ENCODE assay signal across 26 mouse cellular contexts in genomic region chr19:9076982-9077660, GRCm38 (mm10). TPM values are rescaled to one million over a fixed set of nuclear protein-coding genes. Genes with fewer than 3 reads are reported as not detected.
A peak's percentile ranks its signal among the peaks of the same experiment; 100 is the strongest.
DNase-seq lines count a peak whose midpoint lies in the region; ATAC-seq and TF ChIP-seq lines count a peak whose summit lies in the region.
"Had no signal": no experiment of that assay in that cellular context is flagged by ENCODE, and none has a peak within 500 bp of the region (broad histone marks: within the 10 kb centered on the region; RNA-seq: fewer than 3 reads in every experiment).

No protein-coding gene starts in this region.

- no peak for ATAC-seq in kidney, embryonic 16.5 days (ENCODE audit: low FRiP score, low TSS enrichment)
- ATAC-seq in stomach, embryonic 16.5 days (ENCODE audit: insufficient read depth, low FRiP score): no peak
- ATAC-seq in stomach, postnatal 0 days (ENCODE audit: low FRiP score, low TSS enrichment): no peak
- no peak for ATAC-seq in erythroid progenitor cell, adult 5-6 weeks (replicated peaks; ENCODE audit: low FRiP score, poor library complexity, severe bottlenecking)
- no peak for ATAC-seq in forebrain, postnatal 0 days
- ATAC-seq: CD4-positive, CD25-positive, alpha-beta regulatory T cell, adult 4 months had no signal

- TF ChIP-seq POLR2A in myocyte (IDR thresholded peaks at IDR 0.05; ENCODE audit: insufficient read length, low read depth): no peak

- 59% methylated on average over 4 of the region's 4 CpGs for WGBS in kidney, embryonic 16.5 days
- WGBS in stomach, embryonic 16.5 days: 49% methylated on average over 4 of the region's 4 CpGs
- WGBS in stomach, postnatal 0 days: 50% methylated on average over 4 of the region's 4 CpGs
- 82% methylated on average over 4 of the region's 4 CpGs for WGBS in forebrain, postnatal 0 days

- no peaks in the 10 kb centered on the region for H3K79me2 ChIP-seq in myocyte (ENCODE audit: control insufficient read depth, insufficient read depth)

- H3K27ac ChIP-seq in kidney, embryonic 16.5 days (ENCODE audit: low read length): peak overlapping the region; percentile 7; the same call in 1 of the 2 replicates
- H3K27ac ChIP-seq in stomach, embryonic 16.5 days (ENCODE audit: low read length): no peak overlapping the region; the same call in 1 of the 2 replicates
- no peak overlapping the region for H3K27ac ChIP-seq in stomach, postnatal 0 days (replicated peaks)
- no peak overlapping the region for H3K27ac ChIP-seq in forebrain, postnatal 0 days (ENCODE audit: low read depth, low read length)
- H3K27ac ChIP-seq: forebrain, embryonic 10.5 days; hindbrain, embryonic 10.5 days; limb, embryonic 10.5 days; liver, embryonic 13.5 days; lung, embryonic 15.5 days; midbrain, embryonic 12.5 days; neural tube, embryonic 13.5 days had no signal

- H3K4me2 ChIP-seq in kidney, embryonic 16.5 days (replicated peaks; ENCODE audit: low read depth, low read length): no peak overlapping the region
- peak overlapping the region; percentile 27; the same call in 1 of the 2 replicates for H3K4me2 ChIP-seq in stomach, embryonic 16.5 days (ENCODE audit: low read depth, low read length)
- H3K4me2 ChIP-seq in stomach, postnatal 0 days (replicated peaks; ENCODE audit: low read depth): no peak overlapping the region
- no peak overlapping the region for H3K4me2 ChIP-seq in myocyte (ENCODE audit: low read depth)
- H3K4me2 ChIP-seq in forebrain, postnatal 0 days (ENCODE audit: low read depth): no peak overlapping the region
- H3K4me2 ChIP-seq: liver, embryonic 13.5 days; lung, embryonic 15.5 days; midbrain, embryonic 12.5 days; neural tube, embryonic 13.5 days had no signal

- peaks cover 12% of the 10 kb centered on the region for H3K4me1 ChIP-seq in kidney, embryonic 16.5 days (ENCODE audit: insufficient read depth, low read length)
- peaks cover 30% of the 10 kb centered on the region for H3K4me1 ChIP-seq in stomach, embryonic 16.5 days (ENCODE audit: control insufficient read depth, insufficient read depth, low read length)
- peaks cover 8% of the 10 kb centered on the region; the same call in 1 of the 2 replicates for H3K4me1 ChIP-seq in stomach, postnatal 0 days (replicated peaks; ENCODE audit: control insufficient read depth, insufficient read depth)
- H3K4me1 ChIP-seq in forebrain, postnatal 0 days (ENCODE audit: insufficient read depth): no peaks in the 10 kb centered on the region
- H3K4me1 ChIP-seq: limb, embryonic 10.5 days; midbrain, embryonic 12.5 days had no signal

- H3K9me3 ChIP-seq in kidney, embryonic 16.5 days (ENCODE audit: low read length): no peaks in the 10 kb centered on the region
- H3K9me3 ChIP-seq in stomach, embryonic 16.5 days (replicated peaks; ENCODE audit: control insufficient read depth, low read length): no peaks in the 10 kb centered on the region
- no peaks in the 10 kb centered on the region for H3K9me3 ChIP-seq in stomach, postnatal 0 days (ENCODE audit: control insufficient read depth, low read length)
- no peaks in the 10 kb centered on the region for H3K9me3 ChIP-seq in forebrain, postnatal 0 days (ENCODE audit: low read length)
- H3K9me3 ChIP-seq: forebrain, embryonic 10.5 days; G1E; hindbrain, embryonic 10.5 days; limb, embryonic 10.5 days; liver, embryonic 13.5 days; lung, embryonic 15.5 days; midbrain, embryonic 12.5 days; neural tube, embryonic 13.5 days had no signal

- DNase-seq in kidney, adult 11 months: no peak
- DNase-seq in stomach, postnatal 0 days (ENCODE audit: low spot score): no peak
- DNase-seq in ZHBTc4 (ENCODE audit: low read depth, low spot score): peak; percentile 72
- no peak for DNase-seq in forebrain, postnatal 0 days
- DNase-seq: adrenal gland, adult 2 months; cerebellum, postnatal 10 days; heart, adult 18-20 months; kidney, adult 8-10 months; liver, embryonic 13.5 days; thymus, adult 18-20 months had no signal

- TF ChIP-seq CTCF in stomach, postnatal 0 days (IDR thresholded peaks at IDR 0.05; ENCODE audit: low read depth): no peak
- TF ChIP-seq CTCF in forebrain, postnatal 0 days (IDR thresholded peaks at IDR 0.05; ENCODE audit: low read depth): no peak

- no peak for TF ChIP-seq EP300 in stomach, postnatal 0 days (optimal IDR thresholded peaks at IDR 0.05)

- no peak overlapping the region for H3ac ChIP-seq in myocyte (ENCODE audit: control insufficient read depth, insufficient read length)

- no peak overlapping the region for H3K4me3 ChIP-seq in kidney, embryonic 16.5 days (ENCODE audit: low read length)
- no peak overlapping the region for H3K4me3 ChIP-seq in stomach, embryonic 16.5 days (replicated peaks; ENCODE audit: low read length)
- H3K4me3 ChIP-seq in stomach, postnatal 0 days (ENCODE audit: low read depth, low read length): no peak overlapping the region
- no peak overlapping the region for H3K4me3 ChIP-seq in myocyte
- H3K4me3 ChIP-seq in forebrain, postnatal 0 days (ENCODE audit: low read depth, low read length): no peak overlapping the region
- H3K4me3 ChIP-seq: forebrain, embryonic 10.5 days; hindbrain, embryonic 10.5 days; limb, embryonic 10.5 days; liver, embryonic 13.5 days; lung, embryonic 15.5 days; midbrain, embryonic 12.5 days; neural tube, embryonic 13.5 days had no signal

- H3K36me3 ChIP-seq in kidney, embryonic 16.5 days (ENCODE audit: insufficient read depth, low read length): no peaks in the 10 kb centered on the region
- no peaks in the 10 kb centered on the region for H3K36me3 ChIP-seq in stomach, embryonic 16.5 days (ENCODE audit: control insufficient read depth, insufficient read depth, low read length)
- no peaks in the 10 kb centered on the region for H3K36me3 ChIP-seq in stomach, postnatal 0 days (ENCODE audit: control insufficient read depth, insufficient read depth, low read length)
- no peaks in the 10 kb centered on the region for H3K36me3 ChIP-seq in myocyte (ENCODE audit: control insufficient read depth, insufficient read depth)
- H3K36me3 ChIP-seq in forebrain, postnatal 0 days (ENCODE audit: insufficient read depth): no peaks in the 10 kb centered on the region
- H3K36me3 ChIP-seq: forebrain, embryonic 10.5 days; G1E; hindbrain, embryonic 10.5 days; limb, embryonic 10.5 days; liver, embryonic 13.5 days; lung, embryonic 15.5 days; midbrain, embryonic 12.5 days; neural tube, embryonic 13.5 days had no signal

- no peaks in the 10 kb centered on the region for H3K27me3 ChIP-seq in kidney, embryonic 16.5 days (ENCODE audit: insufficient read depth, low read length)
- no peaks in the 10 kb centered on the region for H3K27me3 ChIP-seq in stomach, embryonic 16.5 days (ENCODE audit: control insufficient read depth, insufficient read depth, low read length)
- H3K27me3 ChIP-seq in stomach, postnatal 0 days (ENCODE audit: control insufficient read depth, insufficient read depth, low read length): no peaks in the 10 kb centered on the region
- no peaks in the 10 kb centered on the region for H3K27me3 ChIP-seq in myocyte (ENCODE audit: control insufficient read depth, insufficient read depth, insufficient read length)
- no peaks in the 10 kb centered on the region for H3K27me3 ChIP-seq in forebrain, postnatal 0 days (ENCODE audit: insufficient read depth, low read length)
- H3K27me3 ChIP-seq: liver, embryonic 13.5 days; lung, embryonic 15.5 days; midbrain, embryonic 12.5 days; neural tube, embryonic 13.5 days had no signal

- H3K9ac ChIP-seq in kidney, embryonic 16.5 days (replicated peaks; ENCODE audit: low read length): no peak overlapping the region
- H3K9ac ChIP-seq in stomach, embryonic 16.5 days (ENCODE audit: low read length): no peak overlapping the region
- no peak overlapping the region for H3K9ac ChIP-seq in stomach, postnatal 0 days (ENCODE audit: low read length)
- no peak overlapping the region for H3K9ac ChIP-seq in forebrain, postnatal 0 days
- H3K9ac ChIP-seq: liver, embryonic 13.5 days; lung, embryonic 15.5 days; midbrain, embryonic 12.5 days; neural tube, embryonic 13.5 days had no signal

TF ChIP-seq in myocyte, 11 proteins besides CTCF, POLR2A, EP300 and RAD21:
- TF ChIP-seq USF1 (IDR thresholded peaks at IDR 0.05; ENCODE audit: low read depth) (peak; percentile 72), MAX (IDR thresholded peaks at IDR 0.05; ENCODE audit: low read depth) (no peak)

RNA-seq across cellular contexts. Expression of gene Scgb1a1, which starts 10.6 kb away (rescaled TPM):
- 0.76 TPM in 1 of 2 replicates, not detected in the other for polyA plus RNA-seq in kidney, embryonic 16.5 days (2015; fragmentation: Nextera tagmentation; extraction: Ambion mirVana)
- 0.75 and 1.3 TPM in 2 replicates for polyA plus RNA-seq in stomach, embryonic 16.5 days (2015; fragmentation: Nextera tagmentation; extraction: Ambion mirVana)
- polyA plus RNA-seq in stomach, postnatal 0 days (2015; fragmentation: Nextera tagmentation; extraction: Ambion mirVana): 10.8 and 12.6 TPM in 2 replicates
- polyA plus RNA-seq in myocyte (2012; fragmentation: generic; extraction: Trizol): not detected
- not detected in 2 replicates for total RNA-seq in erythroid progenitor cell, adult 5-6 weeks (2015; ENCODE audit: low replicate concordance)
- total RNA-seq in erythroid progenitor cell, adult 5-6 weeks (2017; ENCODE audit: low replicate concordance): not detected in 2 replicates
- not detected in 2 replicates for total RNA-seq in forebrain, postnatal 0 days (2014; rRNA removed)
- not detected in 2 replicates for polyA plus RNA-seq in forebrain, postnatal 0 days (2015; fragmentation: Nextera tagmentation; extraction: Ambion mirVana)
- total RNA-seq: adrenal gland, adult 2 months; G1E; gastrocnemius, adult 18-20 months; left cerebral cortex, adult 18-20 months; megakaryocyte progenitor cell, adult 5-6 weeks had no signal
- polyA plus RNA-seq: adrenal gland, adult 2 months; CD4-positive, CD25-positive, alpha-beta regulatory T cell, adult 4 months; embryonic facial prominence, embryonic 14.5 days; forebrain, embryonic 10.5 days; G1E; hindbrain, embryonic 10.5 days; limb, embryonic 10.5 days; liver, embryonic 13.5 days; midbrain, embryonic 12.5 days; neural tube, embryonic 13.5 days had no signal

RNA-seq across cellular contexts. Expression of gene Asrgl1, which starts 58.3 kb away (rescaled TPM):
- polyA plus RNA-seq in kidney, embryonic 16.5 days (2015; fragmentation: Nextera tagmentation; extraction: Ambion mirVana): 15.0 and 15.1 TPM in 2 replicates
- 10.2 and 11.8 TPM in 2 replicates for polyA plus RNA-seq in stomach, embryonic 16.5 days (2015; fragmentation: Nextera tagmentation; extraction: Ambion mirVana)
- 6.9 and 7.5 TPM in 2 replicates for polyA plus RNA-seq in stomach, postnatal 0 days (2015; fragmentation: Nextera tagmentation; extraction: Ambion mirVana)
- 5.0 TPM for polyA plus RNA-seq in myocyte (2012; fragmentation: generic; extraction: Trizol)
- 6.5 and 13.0 TPM in 2 replicates for total RNA-seq in erythroid progenitor cell, adult 5-6 weeks (2015; ENCODE audit: low replicate concordance)
- total RNA-seq in erythroid progenitor cell, adult 5-6 weeks (2017; ENCODE audit: low replicate concordance): 3.7 and 4.5 TPM in 2 replicates
- 31.2 and 31.3 TPM in 2 replicates for total RNA-seq in forebrain, postnatal 0 days (2014; rRNA removed)
- polyA plus RNA-seq in forebrain, postnatal 0 days (2015; fragmentation: Nextera tagmentation; extraction: Ambion mirVana): 30.7 and 37.4 TPM in 2 replicates
